Mouse (Mus musculus): ENCODE results near the gene Pkd1l3.

DNA sequence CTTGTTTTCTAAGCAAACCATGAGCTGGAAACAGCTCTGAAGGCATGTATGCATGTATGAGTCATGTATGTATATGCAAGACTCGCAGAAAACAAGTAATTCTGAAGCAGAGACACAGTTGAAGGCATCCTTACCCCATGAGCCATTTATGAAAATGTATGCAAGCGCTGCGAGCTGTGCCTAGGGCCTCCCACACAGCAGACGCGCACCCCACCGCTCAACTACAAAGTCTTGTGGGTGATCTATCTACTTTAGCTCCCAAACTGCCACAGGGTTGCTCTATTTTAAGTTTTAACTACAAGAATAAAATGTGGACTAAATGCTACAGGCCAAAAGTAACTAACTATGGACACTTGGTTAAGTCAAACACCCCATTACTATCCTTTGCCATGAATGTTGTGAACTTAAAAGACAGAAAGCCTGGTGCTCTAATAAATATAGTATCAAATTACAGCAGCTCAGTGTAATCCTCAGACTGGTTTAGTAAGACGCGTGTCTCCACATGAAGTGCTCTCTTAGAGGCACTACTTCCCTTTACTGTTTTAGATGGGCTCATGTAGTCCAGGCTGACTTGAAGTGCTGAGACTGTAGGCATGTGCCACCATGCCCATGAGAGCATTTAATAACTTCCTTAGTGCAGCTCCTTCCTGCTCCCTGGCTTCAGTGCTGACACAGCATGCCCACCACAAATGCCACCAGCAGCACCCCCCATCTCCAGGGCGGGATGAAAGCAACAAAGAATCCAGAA lies 61.8 kb downstream of the Pkd1l3 start:
- TF ChIP-seq POLR2A (IDR thresholded peaks at IDR 0.05; ENCODE audit: low read depth, low read length) (no peak), CTCF (IDR thresholded peaks at IDR 0.05; ENCODE audit: extremely low read depth, insufficient read length, insufficient replicate concordance, low read depth, low read length) (no peak)

Data from small intestine, adult 2 months (tissue).